Mouse (Mus musculus) limb, embryonic 11.5 days (tissue): ENCODE measurements around the gene Slc2a9. TPM values are rescaled to one million over a fixed set of nuclear protein-coding genes. Genes with fewer than 3 reads are reported as not detected.
A peak's percentile ranks its signal among the peaks of the same experiment; 100 is the strongest.

Experiments
- ATAC-seq: fragments of 200-750 bp; cut with Nextera tagmentation; 2 replicates; pipeline ENCODE4 v1.8.0; 2017; ENCODE audit warnings: low read depth; ENCODE audit not compliant: insufficient number of reproducible peaks, low FRiP score, low TSS enrichment
- DNase-seq: peaks from one replicate; pipeline ENCODE4 v3.0.0-alpha.2; 2015; ENCODE audit warnings: low spot score
- H3K27ac ChIP-seq: fragments of 300-500 bp; sonication (generic); replicated peaks from 2 replicates; pipeline ENCODE4 v1.5.1; 2014; ENCODE audit warnings: low read depth, mild to moderate bottlenecking, low read length
- H3K27me3 ChIP-seq: fragments of 300-500 bp; sonication (generic); 2 replicates; pipeline ENCODE4 v1.6.1; 2014; ENCODE audit warnings: mild to moderate bottlenecking, low read length, mixed read lengths; ENCODE audit not compliant: control insufficient read depth, insufficient read depth
- H3K36me3 ChIP-seq: fragments of 300-500 bp; sonication (generic); 2 replicates; pipeline ENCODE4 v1.6.1; 2014; ENCODE audit warnings: mild to moderate bottlenecking, low read length, moderate library complexity, mixed read lengths; ENCODE audit not compliant: control insufficient read depth, insufficient read depth
- H3K4me1 ChIP-seq: fragments of 300-500 bp; sonication (generic); 2 replicates; pipeline ENCODE4 v1.6.1; 2014; ENCODE audit warnings: low read length, mixed read lengths; ENCODE audit not compliant: control insufficient read depth, insufficient read depth
- H3K4me2 ChIP-seq: fragments of 300-500 bp; sonication (generic); 2 replicates; pipeline ENCODE4 v1.6.1; 2014; ENCODE audit warnings: low read depth, mild to moderate bottlenecking, moderate library complexity; ENCODE audit not compliant: severe bottlenecking
- H3K4me3 ChIP-seq: fragments of 300-500 bp; sonication (generic); 2 replicates; pipeline ENCODE4 v1.5.1; 2014; ENCODE audit warnings: low read depth, low read length
- H3K9ac ChIP-seq: fragments of 300-500 bp; sonication (generic); 2 replicates; pipeline ENCODE4 v1.6.1; 2014; ENCODE audit warnings: mild to moderate bottlenecking, low read length
- H3K9me3 ChIP-seq: fragments of 300-500 bp; sonication (generic); 2 replicates; pipeline ENCODE4 v1.6.1; 2016; ENCODE audit warnings: low read length; ENCODE audit not compliant: control insufficient read depth
- WGBS: fragments of 180-500 bp; shearing (Covaris S2); extraction: QIAGEN DNeasy Blood & Tissue Kit; methylation state at CpG from one replicate; pipeline ENCODE4 v1.1.7; 2014; 5-methylcytosine and 5-hydroxymethylcytosine counted together
- polyA plus RNA-seq: library from polyadenylated mRNA; unstranded; fragments of >200 nt; fragmentation: Nextera tagmentation; extraction: Ambion mirVana; gene quantifications from 2 replicates; pipeline ENCODE4 v1.2.1, GENCODE M21; 2014

Slc2a9 gene
- polyA plus RNA-seq, 1 experiment from 2014 or later = 0.32 TPM

- Histone ChIP-seq H3K27ac (no peak overlapping the region), H3K27me3 (no peaks in the 10 kb centered on the region), H3K9ac (no peak overlapping the region), H3K9me3 (no peaks in the 10 kb centered on the region), H3K4me1 (no peaks in the 10 kb centered on the region), H3K36me3 (no peaks in the 10 kb centered on the region), H3K4me2 (no peak overlapping the region), H3K4me3 (no peak overlapping the region)
- DNase-seq (no peak), ATAC-seq (no peak)
- WGBS = 78% methylated on average over 6 of the region's 6 CpGs
Observed at GRCm38 (mm10) chr5:38470881-38471280, 32.1 kb downstream of the Slc2a9 start.

GRCm38 (mm10) chr5:38469891-38470578, 32.9 kb downstream of the Slc2a9 start:
- no peaks in the 10 kb centered on the region for H3K36me3 ChIP-seq
- WGBS = 22% methylated on average over 5 of the region's 5 CpGs
- peak; percentile 93 for DNase-seq
- no peaks in the 10 kb centered on the region for H3K9me3 ChIP-seq
- no peak overlapping the region for H3K9ac ChIP-seq
- H3K4me2 ChIP-seq = no peak overlapping the region
- ATAC-seq = 0 out of 2 replicates have a peak, but pooled peaks have one; percentile 51
- no peaks in the 10 kb centered on the region for H3K27me3 ChIP-seq
- H3K27ac ChIP-seq = no peak overlapping the region
- H3K4me3 ChIP-seq = no peak overlapping the region
- no peaks in the 10 kb centered on the region for H3K4me1 ChIP-seq

DNA sequence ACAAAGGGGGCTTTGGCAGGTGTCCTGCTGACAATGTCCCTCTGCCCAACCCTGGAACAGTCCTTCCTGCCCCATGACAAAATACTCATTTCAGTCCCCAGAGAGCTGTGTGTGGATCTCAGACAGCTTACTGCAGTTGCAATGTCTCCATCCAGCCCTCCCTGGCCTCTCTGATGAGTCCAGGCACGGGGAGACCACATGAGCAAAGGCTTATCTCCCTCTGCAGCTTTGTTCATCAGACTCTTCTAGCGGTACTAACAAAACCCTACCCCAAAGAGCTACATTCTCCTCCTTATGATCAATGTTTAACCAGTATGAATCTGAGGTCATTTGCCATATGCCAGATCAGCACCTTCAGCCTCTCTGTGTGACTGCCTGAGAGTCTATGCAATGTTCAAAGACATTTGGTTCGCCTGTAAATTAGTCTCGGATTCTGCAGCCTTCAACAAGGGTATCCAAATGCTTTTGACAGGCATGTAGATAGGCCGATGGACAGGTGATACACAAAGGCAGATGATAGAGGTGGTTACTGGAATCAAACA, 36.3 kb downstream of the Slc2a9 start:
- Histone ChIP-seq H3K4me1 (no peaks in the 10 kb centered on the region), H3K4me3 (no peak overlapping the region), H3K9ac (no peak overlapping the region), H3K36me3 (no peaks in the 10 kb centered on the region), H3K4me2 (no peak overlapping the region), H3K27me3 (no peaks in the 10 kb centered on the region), H3K9me3 (no peaks in the 10 kb centered on the region), H3K27ac (no peak overlapping the region)
- 80% methylated on average over 5 of the region's 5 CpGs for WGBS
- DNase-seq (no peak), ATAC-seq (no peak)

- Histone ChIP-seq H3K9ac (no peak overlapping the region), H3K4me2 (no peak overlapping the region), H3K4me1 (no peaks in the 10 kb centered on the region), H3K27me3 (no peaks in the 10 kb centered on the region), H3K27ac (no peak overlapping the region), H3K4me3 (no peak overlapping the region), H3K36me3 (no peaks in the 10 kb centered on the region), H3K9me3 (no peaks in the 10 kb centered on the region)
- ATAC-seq (no peak), DNase-seq (no peak)
- WGBS = 83% methylated on average over 5 of the region's 5 CpGs
Observed at GRCm38 (mm10) chr5:38461261-38461660, 41.7 kb downstream of the Slc2a9 start.

GRCm38 (mm10) chr5:38450936-38451335, 52.0 kb downstream of the Slc2a9 start:
- ATAC-seq (no peak), DNase-seq (no peak)
- no peak overlapping the region for H3K27ac ChIP-seq
- 88% methylated on average over 3 of the region's 3 CpGs for WGBS
- H3K4me3 ChIP-seq = no peak overlapping the region
- no peaks in the 10 kb centered on the region for H3K9me3 ChIP-seq
- H3K4me1 ChIP-seq = no peaks in the 10 kb centered on the region
- H3K36me3 ChIP-seq = no peaks in the 10 kb centered on the region
- no peak overlapping the region for H3K4me2 ChIP-seq
- H3K9ac ChIP-seq = no peak overlapping the region
- H3K27me3 ChIP-seq = no peaks in the 10 kb centered on the region

DNA sequence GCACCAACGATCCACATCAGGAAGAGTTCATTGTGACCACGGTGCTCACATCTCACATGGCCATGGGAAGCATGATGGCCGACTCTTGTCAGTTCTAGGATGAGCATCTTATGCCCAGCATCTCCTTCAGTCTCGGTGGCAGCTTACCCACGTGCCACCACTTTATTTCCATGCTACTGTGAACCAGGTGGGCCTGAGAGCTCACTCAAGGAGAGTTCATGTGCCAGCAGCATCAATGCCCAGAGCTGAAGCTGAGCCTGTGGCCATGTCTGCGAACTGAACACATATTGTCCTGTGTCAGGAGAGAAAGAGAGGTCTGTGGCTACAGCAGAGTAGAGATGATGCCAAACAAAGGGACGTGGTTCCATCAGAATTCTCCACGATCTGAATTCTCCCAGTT, 53.3 kb downstream of the Slc2a9 start:
- H3K27me3 ChIP-seq = no peaks in the 10 kb centered on the region
- no peak overlapping the region for H3K4me3 ChIP-seq
- DNase-seq = no peak
- no peak overlapping the region for H3K27ac ChIP-seq
- no peak overlapping the region for H3K9ac ChIP-seq
- 94% methylated on average over 6 of the region's 8 CpGs for WGBS
- no peak overlapping the region for H3K4me2 ChIP-seq
- no peaks in the 10 kb centered on the region for H3K9me3 ChIP-seq
- no peaks in the 10 kb centered on the region for H3K4me1 ChIP-seq
- no peak for ATAC-seq
- no peaks in the 10 kb centered on the region for H3K36me3 ChIP-seq

DNA sequence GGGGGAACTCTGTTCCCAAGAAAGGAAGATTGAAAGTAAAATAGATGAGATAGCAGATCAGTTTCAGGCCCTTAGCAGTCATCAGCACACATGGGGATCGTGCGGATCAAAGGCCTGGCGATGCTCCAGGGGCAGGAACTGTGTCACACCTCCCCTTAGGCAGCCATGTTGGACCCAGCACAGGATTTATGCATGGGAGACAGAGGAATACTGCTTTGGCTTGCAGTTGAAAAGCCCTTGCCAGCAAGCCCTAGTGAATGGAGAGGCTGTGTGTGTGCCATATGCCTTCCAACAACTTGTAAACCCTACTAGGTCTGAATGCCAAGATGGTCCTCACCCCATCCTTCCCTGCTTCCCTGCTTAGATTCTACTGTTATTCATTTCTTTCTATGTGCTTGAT, 54.8 kb downstream of the Slc2a9 start:
- 86% methylated on average over 3 of the region's 3 CpGs for WGBS
- no peak for ATAC-seq
- no peak overlapping the region for H3K27ac ChIP-seq
- H3K4me2 ChIP-seq = no peak overlapping the region
- H3K9me3 ChIP-seq = no peaks in the 10 kb centered on the region
- H3K27me3 ChIP-seq = no peaks in the 10 kb centered on the region
- H3K9ac ChIP-seq = no peak overlapping the region
- no peaks in the 10 kb centered on the region for H3K4me1 ChIP-seq
- H3K36me3 ChIP-seq = no peaks in the 10 kb centered on the region
- no peak overlapping the region for H3K4me3 ChIP-seq
- no peak for DNase-seq

- no peak for ATAC-seq
Observed at GRCm38 (mm10) chr5:38446316-38446975, 56.5 kb downstream of the Slc2a9 start.

More at GRCm38 (mm10) chr5:38446316-38446975, 56.5 kb downstream of the Slc2a9 start:
- Histone ChIP-seq H3K27ac (no peak overlapping the region), H3K4me1 (no peaks in the 10 kb centered on the region), H3K9me3 (no peaks in the 10 kb centered on the region), H3K27me3 (no peaks in the 10 kb centered on the region), H3K4me3 (no peak overlapping the region), H3K9ac (no peak overlapping the region), H3K36me3 (no peaks in the 10 kb centered on the region), H3K4me2 (no peak overlapping the region)
- WGBS = 67% methylated on average over 14 of the region's 14 CpGs
- no peak for DNase-seq
